Mouse (Mus musculus): ENCODE data around the gene Suox. TPM values are rescaled to one million over a fixed set of nuclear protein-coding genes. Genes with fewer than 3 reads are reported as not detected.

Suox gene
- polyA plus RNA-seq (2015; fragmentation: Illumina TruSeq; extraction: RNeasy Lipid Tissue Mini Kit (QIAGEN cat#74804); ENCODE audit: low read depth, low replicate concordance), result 13.6 TPM

DNA sequence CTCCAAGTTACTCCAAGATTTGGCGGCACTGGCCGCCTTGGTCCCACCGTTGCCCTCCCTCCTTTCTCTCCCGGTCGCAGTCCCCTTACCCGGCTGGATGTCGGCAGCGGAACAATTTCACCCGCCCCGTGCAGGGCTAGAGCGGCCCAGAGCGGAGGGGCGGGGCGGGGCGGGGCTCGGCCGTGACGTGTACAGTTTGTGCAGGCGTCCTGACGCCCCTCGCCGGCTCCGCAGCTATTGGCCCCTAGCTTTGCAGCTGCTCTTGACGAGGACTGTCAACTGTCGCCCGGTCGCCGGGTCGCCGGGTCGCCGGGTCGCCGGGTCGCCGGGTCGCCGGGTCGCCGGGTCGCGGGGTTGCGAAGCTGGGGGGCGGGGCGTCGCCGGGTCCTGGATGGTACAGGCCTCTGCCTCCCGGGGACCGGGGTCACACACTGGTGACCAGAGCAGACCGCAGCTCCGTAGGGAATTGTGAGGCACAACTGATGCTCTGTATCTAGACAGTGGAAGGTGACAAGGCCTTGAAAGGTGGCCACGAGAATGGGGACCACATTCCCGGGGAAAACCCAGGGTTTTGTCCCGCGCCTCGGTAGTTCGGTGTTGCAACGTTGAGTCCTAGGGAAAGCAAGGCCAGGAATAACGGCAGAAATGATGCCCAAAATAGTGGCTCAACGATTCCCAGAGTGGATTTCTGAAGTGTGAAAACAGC is at the start of gene Suox:
TSS of gene Suox (minus strand) at position 311 of the 706 bp plus-strand sequence.

DNA sequence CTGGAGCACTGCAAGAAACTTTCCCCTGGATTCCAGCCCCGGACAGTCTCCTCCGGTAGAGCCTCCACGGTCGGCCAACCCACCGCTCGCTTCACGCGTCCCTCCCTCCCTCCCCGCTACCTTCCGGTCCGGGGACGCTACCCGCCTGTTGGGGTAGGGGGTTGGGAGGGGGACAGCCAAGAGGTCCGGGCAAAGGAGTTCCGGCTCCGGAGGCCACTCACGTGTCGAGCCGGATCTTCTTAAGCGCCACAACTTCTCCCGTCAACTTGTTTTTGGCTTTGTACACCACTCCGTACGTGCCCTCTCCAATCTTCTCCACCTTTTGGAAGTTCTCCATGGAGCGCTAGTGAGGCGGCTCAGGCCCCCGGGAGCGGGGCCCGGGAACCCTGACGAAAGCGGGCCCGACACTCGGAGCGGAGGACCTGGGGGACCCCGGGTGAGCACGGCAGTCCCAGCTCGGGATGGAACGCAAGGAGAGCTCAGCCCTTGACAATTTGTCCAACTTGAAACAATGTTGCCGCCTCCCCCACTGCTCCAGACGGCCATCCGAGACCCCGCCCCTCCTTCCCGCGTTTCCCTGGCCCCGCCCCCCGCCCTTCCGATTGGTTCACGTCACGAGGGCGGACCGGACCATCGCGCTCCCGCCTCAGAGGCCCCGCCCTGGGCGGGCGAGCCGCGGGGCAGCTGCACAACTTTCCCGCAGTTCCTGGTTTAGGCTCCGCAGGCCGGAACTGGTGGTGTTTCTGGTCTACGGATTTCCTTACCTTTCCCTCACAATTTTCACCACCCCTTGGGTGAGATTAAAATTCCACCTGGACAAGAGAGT is 30.8 kb upstream of the Suox start, which contains the start of gene Cdk2:
TSS of gene Cdk2 (minus strand) at position 541 of the 826 bp plus-strand sequence.

GRCm38 (mm10) chr10:128703895-128704294 is 30.0 kb upstream of the Suox start, which contains the start of gene Pmel:
Gene Pmel (plus strand): TSS chr10:128704195.

GRCm38 (mm10) chr10:128695992-128696807 is 22.3 kb upstream of the Suox start, which contains the start of gene Rab5b:
Gene Rab5b (minus strand): TSS chr10:128696264.

DNA sequence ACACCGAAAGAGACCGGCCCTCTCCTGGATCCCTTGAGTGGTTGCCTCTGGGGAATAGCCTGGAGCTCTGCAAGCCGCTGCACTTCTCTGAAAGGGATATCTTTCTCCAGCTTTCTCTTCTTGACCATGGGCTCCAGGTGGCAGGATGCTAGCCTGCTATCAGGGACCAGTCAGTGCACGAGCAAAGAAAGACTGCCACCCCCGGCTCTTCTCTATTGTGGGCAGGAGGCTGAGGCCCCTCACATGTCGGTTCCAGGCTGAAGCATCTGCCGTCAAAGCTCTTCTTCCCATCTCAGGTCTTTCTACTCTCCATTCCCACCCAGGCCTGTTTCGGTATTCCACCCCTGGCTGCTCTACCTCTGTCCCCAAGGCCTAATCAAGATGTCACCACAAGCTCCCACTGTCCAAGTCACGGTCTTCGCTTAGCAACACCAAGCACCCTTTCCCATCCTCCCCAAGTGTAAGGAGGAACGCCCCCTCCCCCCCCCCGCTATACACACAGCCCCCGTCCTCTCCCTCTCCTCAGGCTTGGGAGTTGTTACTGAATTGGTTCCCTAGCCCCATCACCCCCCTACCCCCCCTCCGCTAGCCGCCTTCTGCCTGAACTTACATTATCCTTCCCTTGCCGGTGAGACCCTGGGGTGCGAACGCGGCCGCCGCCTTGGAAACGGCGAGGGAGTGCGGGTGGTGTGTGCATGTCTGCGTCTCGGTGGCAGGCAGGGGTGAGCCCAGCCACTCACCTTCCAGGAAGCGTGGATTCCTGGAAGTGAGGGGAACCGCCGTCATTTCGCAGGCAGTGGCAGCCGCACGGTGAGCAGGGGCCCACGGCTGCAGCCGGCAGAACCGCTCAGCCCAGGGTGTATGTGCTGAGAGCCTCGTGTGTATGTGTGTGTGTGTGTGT is 28.5 kb downstream of the Suox start, which contains the start of gene Ikzf4:
TSS of gene Ikzf4 (minus strand) at position 881 of the 901 bp plus-strand sequence.

GRCm38 (mm10) chr10:128626311-128627310 is 47.3 kb downstream of the Suox start, which contains the start of gene Rps26:
Gene Rps26 (minus strand): TSS chr10:128626747.

Other genes with a start within 250 kb of the Suox start
- gene Smarcc2, start 214.8 kb downstream of the Suox start, polyA plus RNA-seq (2015; fragmentation: Illumina TruSeq; extraction: RNeasy Lipid Tissue Mini Kit (QIAGEN cat#74804); ENCODE audit: low read depth, low replicate concordance), result 140 TPM
- 1,213 TPM for gene Myl6, start 179.9 kb downstream of the Suox start, polyA plus RNA-seq (2015; fragmentation: Illumina TruSeq; extraction: RNeasy Lipid Tissue Mini Kit (QIAGEN cat#74804); ENCODE audit: low read depth, low replicate concordance)
- 33.8 TPM for gene Myl6b, start 175.4 kb downstream of the Suox start, polyA plus RNA-seq (2015; fragmentation: Illumina TruSeq; extraction: RNeasy Lipid Tissue Mini Kit (QIAGEN cat#74804); ENCODE audit: low read depth, low replicate concordance)
- gene Esyt1, start 148.2 kb downstream of the Suox start, polyA plus RNA-seq (2015; fragmentation: Illumina TruSeq; extraction: RNeasy Lipid Tissue Mini Kit (QIAGEN cat#74804); ENCODE audit: low read depth, low replicate concordance), result 8.8 TPM
- gene Zc3h10, start 126.3 kb downstream of the Suox start, polyA plus RNA-seq (2015; fragmentation: Illumina TruSeq; extraction: RNeasy Lipid Tissue Mini Kit (QIAGEN cat#74804); ENCODE audit: low read depth, low replicate concordance), result 13.1 TPM
- 1,818 TPM for gene Rpl41, start 124.8 kb downstream of the Suox start, polyA plus RNA-seq (2015; fragmentation: Illumina TruSeq; extraction: RNeasy Lipid Tissue Mini Kit (QIAGEN cat#74804); ENCODE audit: low read depth, low replicate concordance)
- 67.6 TPM for gene Pa2g4, start 108.1 kb downstream of the Suox start, polyA plus RNA-seq (2015; fragmentation: Illumina TruSeq; extraction: RNeasy Lipid Tissue Mini Kit (QIAGEN cat#74804); ENCODE audit: low read depth, low replicate concordance)
- gene Erbb3, start 84.4 kb downstream of the Suox start, polyA plus RNA-seq (2015; fragmentation: Illumina TruSeq; extraction: RNeasy Lipid Tissue Mini Kit (QIAGEN cat#74804); ENCODE audit: low read depth, low replicate concordance), result 6.3 TPM
- gene Rps26, start 47.3 kb downstream of the Suox start, polyA plus RNA-seq (2015; fragmentation: Illumina TruSeq; extraction: RNeasy Lipid Tissue Mini Kit (QIAGEN cat#74804); ENCODE audit: low read depth, low replicate concordance), result 372 TPM
- 6.7 TPM for gene Ikzf4, start 28.1 kb downstream of the Suox start, polyA plus RNA-seq (2015; fragmentation: Illumina TruSeq; extraction: RNeasy Lipid Tissue Mini Kit (QIAGEN cat#74804); ENCODE audit: low read depth, low replicate concordance)
- 144 TPM for gene Rab5b, start 22.2 kb upstream of the Suox start, polyA plus RNA-seq (2015; fragmentation: Illumina TruSeq; extraction: RNeasy Lipid Tissue Mini Kit (QIAGEN cat#74804); ENCODE audit: low read depth, low replicate concordance)
- gene Pmel, start 30.1 kb upstream of the Suox start, polyA plus RNA-seq (2015; fragmentation: Illumina TruSeq; extraction: RNeasy Lipid Tissue Mini Kit (QIAGEN cat#74804); ENCODE audit: low read depth, low replicate concordance), result 1.2 TPM
- 3.0 TPM for gene Cdk2, start 31.0 kb upstream of the Suox start, polyA plus RNA-seq (2015; fragmentation: Illumina TruSeq; extraction: RNeasy Lipid Tissue Mini Kit (QIAGEN cat#74804); ENCODE audit: low read depth, low replicate concordance)
- gene Dgka, start 70.8 kb upstream of the Suox start, polyA plus RNA-seq (2015; fragmentation: Illumina TruSeq; extraction: RNeasy Lipid Tissue Mini Kit (QIAGEN cat#74804); ENCODE audit: low read depth, low replicate concordance), result 7.5 TPM
- 35.5 TPM for gene Pym1, start 73.8 kb upstream of the Suox start, polyA plus RNA-seq (2015; fragmentation: Illumina TruSeq; extraction: RNeasy Lipid Tissue Mini Kit (QIAGEN cat#74804); ENCODE audit: low read depth, low replicate concordance)
- 0.30 TPM for gene Mmp19, start 116.8 kb upstream of the Suox start, polyA plus RNA-seq (2015; fragmentation: Illumina TruSeq; extraction: RNeasy Lipid Tissue Mini Kit (QIAGEN cat#74804); ENCODE audit: low read depth, low replicate concordance)
- gene Dnajc14, start 130.0 kb upstream of the Suox start, polyA plus RNA-seq (2015; fragmentation: Illumina TruSeq; extraction: RNeasy Lipid Tissue Mini Kit (QIAGEN cat#74804); ENCODE audit: low read depth, low replicate concordance), result 51.2 TPM
- gene Tmem198b, start 130.3 kb upstream of the Suox start, polyA plus RNA-seq (2015; fragmentation: Illumina TruSeq; extraction: RNeasy Lipid Tissue Mini Kit (QIAGEN cat#74804); ENCODE audit: low read depth, low replicate concordance), result 8.9 TPM
- 99.3 TPM for gene Sarnp, start 143.3 kb upstream of the Suox start, polyA plus RNA-seq (2015; fragmentation: Illumina TruSeq; extraction: RNeasy Lipid Tissue Mini Kit (QIAGEN cat#74804); ENCODE audit: low read depth, low replicate concordance)
- 18.1 TPM for gene Ormdl2, start 147.6 kb upstream of the Suox start, polyA plus RNA-seq (2015; fragmentation: Illumina TruSeq; extraction: RNeasy Lipid Tissue Mini Kit (QIAGEN cat#74804); ENCODE audit: low read depth, low replicate concordance)
- 12.4 TPM for gene Gdf11, start 217.6 kb upstream of the Suox start, polyA plus RNA-seq (2015; fragmentation: Illumina TruSeq; extraction: RNeasy Lipid Tissue Mini Kit (QIAGEN cat#74804); ENCODE audit: low read depth, low replicate concordance)
- 142 TPM for gene Cd63, start 226.9 kb upstream of the Suox start, polyA plus RNA-seq (2015; fragmentation: Illumina TruSeq; extraction: RNeasy Lipid Tissue Mini Kit (QIAGEN cat#74804); ENCODE audit: low read depth, low replicate concordance)
- 12.8 TPM for gene Rdh5, start 248.8 kb upstream of the Suox start, polyA plus RNA-seq (2015; fragmentation: Illumina TruSeq; extraction: RNeasy Lipid Tissue Mini Kit (QIAGEN cat#74804); ENCODE audit: low read depth, low replicate concordance)
- 236 TPM for gene Bloc1s1, start 250.0 kb upstream of the Suox start, polyA plus RNA-seq (2015; fragmentation: Illumina TruSeq; extraction: RNeasy Lipid Tissue Mini Kit (QIAGEN cat#74804); ENCODE audit: low read depth, low replicate concordance)

All from brain, adult 10 weeks (tissue).